Mouse (Mus musculus): ENCODE results near the gene Nub1. TPM values are rescaled to one million over a fixed set of nuclear protein-coding genes. Genes with fewer than 3 reads are reported as not detected.

Nub1 gene
- polyA plus RNA-seq, 1 experiment from 2014 or later: 31.6 TPM

GRCm38 (mm10) chr5:24651356-24651755 is 34.0 kb upstream of the Nub1 start:
- Histone ChIP-seq H3K9ac (no peak overlapping the region), H3K27ac (ENCODE audit: low read depth) (no peak overlapping the region), H3K36me3 (ENCODE audit: insufficient read depth) (no peaks in the 10 kb centered on the region), H3K27me3 (ENCODE audit: insufficient read depth, low read length) (no peaks in the 10 kb centered on the region), H3K4me1 (ENCODE audit: insufficient read depth) (no peaks in the 10 kb centered on the region), H3K4me2 (no peak overlapping the region), H3K4me3 (ENCODE audit: low read depth, low read length) (no peak overlapping the region), H3K9me3 (ENCODE audit: low read depth, low read length) (no peaks in the 10 kb centered on the region)
- DNase-seq (no peak), ATAC-seq (ENCODE audit: insufficient read depth) (no peak)
- 80% methylated on average over 6 of the region's 6 CpGs for WGBS
- TF ChIP-seq CTCF (IDR thresholded peaks at IDR 0.05; ENCODE audit: low read depth): no peak

- Histone ChIP-seq H3K9me3 (ENCODE audit: low read depth, low read length) (no peaks in the 10 kb centered on the region), H3K4me1 (ENCODE audit: insufficient read depth) (no peaks in the 10 kb centered on the region), H3K27ac (ENCODE audit: low read depth) (no peak overlapping the region), H3K4me2 (no peak overlapping the region), H3K9ac (no peak overlapping the region), H3K36me3 (ENCODE audit: insufficient read depth) (no peaks in the 10 kb centered on the region), H3K27me3 (ENCODE audit: insufficient read depth, low read length) (no peaks in the 10 kb centered on the region), H3K4me3 (ENCODE audit: low read depth, low read length) (no peak overlapping the region)
- ATAC-seq (ENCODE audit: insufficient read depth) (peak; percentile 80), DNase-seq (peak; percentile 95)
- WGBS: 28% methylated on average over 25 of the region's 25 CpGs
- peak; percentile 99 for TF ChIP-seq CTCF (IDR thresholded peaks at IDR 0.05; ENCODE audit: low read depth)
Measured at GRCm38 (mm10) chr5:24651768-24652752, 33.3 kb upstream of the Nub1 start.

GRCm38 (mm10) chr5:24652780-24653179 is 32.6 kb upstream of the Nub1 start:
- Histone ChIP-seq H3K4me2 (no peak overlapping the region), H3K36me3 (ENCODE audit: insufficient read depth) (no peaks in the 10 kb centered on the region)
- WGBS: 87% methylated on average over 5 of the region's 5 CpGs

GRCm38 (mm10) chr5:24654491-24654890 is 30.8 kb upstream of the Nub1 start:
- no peak overlapping the region for H3K4me3 ChIP-seq (ENCODE audit: low read depth, low read length)
- DNase-seq: no peak
- no peak for ATAC-seq (ENCODE audit: insufficient read depth)
- H3K27ac ChIP-seq (ENCODE audit: low read depth): no peak overlapping the region
- no peaks in the 10 kb centered on the region for H3K36me3 ChIP-seq (ENCODE audit: insufficient read depth)
- no peaks in the 10 kb centered on the region for H3K27me3 ChIP-seq (ENCODE audit: insufficient read depth, low read length)
- no peaks in the 10 kb centered on the region for H3K4me1 ChIP-seq (ENCODE audit: insufficient read depth)
- WGBS: 73% methylated on average over 6 of the region's 6 CpGs
- no peak overlapping the region for H3K4me2 ChIP-seq
- H3K9me3 ChIP-seq (ENCODE audit: low read depth, low read length): no peaks in the 10 kb centered on the region
- no peak overlapping the region for H3K9ac ChIP-seq
- TF ChIP-seq CTCF (IDR thresholded peaks at IDR 0.05; ENCODE audit: low read depth): no peak

More at GRCm38 (mm10) chr5:24652780-24653179, 32.6 kb upstream of the Nub1 start:
- Histone ChIP-seq H3K9ac (no peak overlapping the region), H3K4me1 (ENCODE audit: insufficient read depth) (no peaks in the 10 kb centered on the region), H3K4me3 (ENCODE audit: low read depth, low read length) (no peak overlapping the region), H3K27ac (ENCODE audit: low read depth) (no peak overlapping the region), H3K27me3 (ENCODE audit: insufficient read depth, low read length) (no peaks in the 10 kb centered on the region), H3K9me3 (ENCODE audit: low read depth, low read length) (no peaks in the 10 kb centered on the region)
- ATAC-seq (ENCODE audit: insufficient read depth) (no peak), DNase-seq (no peak)
- TF ChIP-seq CTCF (IDR thresholded peaks at IDR 0.05; ENCODE audit: low read depth): no peak

- Histone ChIP-seq H3K4me3 (ENCODE audit: low read depth, low read length) (no peak overlapping the region), H3K36me3 (ENCODE audit: insufficient read depth) (no peaks in the 10 kb centered on the region), H3K4me2 (no peak overlapping the region), H3K4me1 (ENCODE audit: insufficient read depth) (no peaks in the 10 kb centered on the region), H3K9me3 (ENCODE audit: low read depth, low read length) (no peaks in the 10 kb centered on the region), H3K27me3 (ENCODE audit: insufficient read depth, low read length) (no peaks in the 10 kb centered on the region), H3K9ac (no peak overlapping the region), H3K27ac (ENCODE audit: low read depth) (no peak overlapping the region)
- peak; percentile 50 for DNase-seq
- peak; percentile 48 for ATAC-seq (ENCODE audit: insufficient read depth)
- TF ChIP-seq CTCF (IDR thresholded peaks at IDR 0.05; ENCODE audit: low read depth): no peak
- WGBS: 25% methylated on average over 2 of the region's 2 CpGs
Measured at GRCm38 (mm10) chr5:24657113-24657512, 28.2 kb upstream of the Nub1 start.

- ATAC-seq (ENCODE audit: insufficient read depth): no peak
- no peak for TF ChIP-seq CTCF (IDR thresholded peaks at IDR 0.05; ENCODE audit: low read depth)
Measured at GRCm38 (mm10) chr5:24659708-24660423, 25.5 kb upstream of the Nub1 start.

GRCm38 (mm10) chr5:24661457-24661856 is 23.9 kb upstream of the Nub1 start:
- ATAC-seq (ENCODE audit: insufficient read depth): no peak
- no peak for TF ChIP-seq CTCF (IDR thresholded peaks at IDR 0.05; ENCODE audit: low read depth)
- WGBS: 75% methylated on average over 6 of the region's 6 CpGs

More at GRCm38 (mm10) chr5:24659708-24660423, 25.5 kb upstream of the Nub1 start:
- 56% methylated on average over 4 of the region's 4 CpGs for WGBS
- no peak for DNase-seq
- Histone ChIP-seq H3K4me2 (no peak overlapping the region), H3K27ac (ENCODE audit: low read depth) (no peak overlapping the region), H3K27me3 (ENCODE audit: insufficient read depth, low read length) (no peaks in the 10 kb centered on the region), H3K9ac (no peak overlapping the region), H3K4me1 (ENCODE audit: insufficient read depth) (no peaks in the 10 kb centered on the region), H3K36me3 (ENCODE audit: insufficient read depth) (no peaks in the 10 kb centered on the region), H3K4me3 (ENCODE audit: low read depth, low read length) (no peak overlapping the region), H3K9me3 (ENCODE audit: low read depth, low read length) (no peaks in the 10 kb centered on the region)

More at GRCm38 (mm10) chr5:24661457-24661856, 23.9 kb upstream of the Nub1 start:
- no peaks in the 10 kb centered on the region for H3K36me3 ChIP-seq (ENCODE audit: insufficient read depth)
- DNase-seq: no peak
- H3K9me3 ChIP-seq (ENCODE audit: low read depth, low read length): no peaks in the 10 kb centered on the region
- no peak overlapping the region for H3K4me2 ChIP-seq
- no peaks in the 10 kb centered on the region for H3K27me3 ChIP-seq (ENCODE audit: insufficient read depth, low read length)
- H3K4me1 ChIP-seq (ENCODE audit: insufficient read depth): no peaks in the 10 kb centered on the region
- no peak overlapping the region for H3K27ac ChIP-seq (ENCODE audit: low read depth)
- H3K4me3 ChIP-seq (ENCODE audit: low read depth, low read length): no peak overlapping the region
- H3K9ac ChIP-seq: no peak overlapping the region
